In the genomic region with DNA sequence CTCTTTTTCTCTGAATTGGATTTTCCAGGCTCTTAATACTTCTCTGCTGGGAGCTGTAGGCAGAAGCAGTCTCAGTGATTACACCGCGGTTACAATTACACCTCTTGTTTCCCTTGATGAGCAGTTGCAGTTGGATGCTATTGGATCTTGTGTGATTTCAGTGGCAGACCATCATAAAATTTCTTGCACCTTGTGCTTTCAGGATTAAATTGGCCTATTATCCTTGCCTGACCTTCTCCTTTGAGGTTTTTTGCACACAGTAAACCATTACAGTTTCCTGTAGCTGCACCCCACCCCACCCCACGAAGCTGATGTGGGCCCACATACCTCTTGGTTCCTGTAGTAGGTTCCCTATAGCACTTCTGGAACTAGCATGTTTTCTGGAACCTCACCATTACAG, we compare ENCODE assay signal across 8 mouse cellular contexts. TPM values are rescaled to one million over a fixed set of nuclear protein-coding genes. Genes with fewer than 3 reads are reported as not detected.
DNase-seq lines count a peak whose midpoint lies in the region; ATAC-seq lines count a peak whose summit lies in the region.

No protein-coding gene starts in this region.

- no peaks in the 10 kb centered on the region for H3K9me3 ChIP-seq in liver, embryonic 12.5 days (replicated peaks)
- H3K9me3 ChIP-seq in neural tube, embryonic 15.5 days (replicated peaks), result no peaks in the 10 kb centered on the region

- no peak overlapping the region for H3K27ac ChIP-seq in liver, embryonic 12.5 days
- peak overlapping the region; percentile 72; the same call in 1 of the 2 replicates for H3K27ac ChIP-seq in neural tube, embryonic 15.5 days (replicated peaks)

- peak overlapping the region; percentile 85 for H3K4me2 ChIP-seq in liver, embryonic 12.5 days
- peak overlapping the region; percentile 97 for H3K4me2 ChIP-seq in neural tube, embryonic 15.5 days

- WGBS in liver, embryonic 12.5 days (ENCODE audit: insufficient replicate concordance), result 12% methylated on average over 3 of the region's 3 CpGs
- WGBS in neural tube, embryonic 15.5 days, result 4% methylated on average over 3 of the region's 3 CpGs

- H3K4me1 ChIP-seq in liver, embryonic 12.5 days, result peaks cover 11% of the 10 kb centered on the region
- H3K4me1 ChIP-seq in neural tube, embryonic 15.5 days, result peaks cover 7% of the 10 kb centered on the region; the same call in 1 of the 2 replicates

- peak overlapping the region; percentile 64; the same call in 1 of the 2 replicates for H3K4me3 ChIP-seq in liver, embryonic 12.5 days
- H3K4me3 ChIP-seq in neural tube, embryonic 15.5 days (replicated peaks), result peak overlapping the region; percentile 58

- H3K36me3 ChIP-seq in liver, embryonic 12.5 days, result no peaks in the 10 kb centered on the region
- H3K36me3 ChIP-seq in neural tube, embryonic 15.5 days, result no peaks in the 10 kb centered on the region

- H3K27me3 ChIP-seq in liver, embryonic 12.5 days (replicated peaks), result no peaks in the 10 kb centered on the region
- H3K27me3 ChIP-seq in neural tube, embryonic 15.5 days (replicated peaks), result no peaks in the 10 kb centered on the region

- no peak overlapping the region for H3K9ac ChIP-seq in liver, embryonic 12.5 days
- no peak overlapping the region for H3K9ac ChIP-seq in neural tube, embryonic 15.5 days (replicated peaks)

- ATAC-seq in hematopoietic stem cell, adult 5-6 weeks (replicated peaks in 1 of 2; ENCODE audit: insufficient read depth in 1 of 2, low FRiP score in 2 of 2, low TSS enrichment in 1 of 2, low read depth in 1 of 2, poor library complexity in 2 of 2, severe bottlenecking in 2 of 2), result peak; percentile 25 to 47; a peak in 2 of 4 replicates
- no peak for ATAC-seq in liver, embryonic 12.5 days
- 0 out of 2 replicates have a peak, but pooled peaks have one; percentile 5 for ATAC-seq in neural tube, embryonic 15.5 days (ENCODE audit: low FRiP score)

- DNase-seq in kidney, adult 18-20 months, result peak; percentile 28
- no peak for DNase-seq in kidney, postnatal 10 days
- DNase-seq in embryo, embryonic 11 days, result peak; percentile 20
- DNase-seq in adrenal gland, postnatal 4 days (ENCODE audit: low spot score in 2 of 2), result no peak
- DNase-seq in cerebellum, postnatal 14 days, result no peak

RNA-seq across cellular contexts. Expression of gene Wls, which starts 2.0 kb away (rescaled TPM):
- total RNA-seq in hematopoietic stem cell, adult 5-6 weeks (2017), result 54.5 and 58.1 TPM in 2 replicates
- 14.3 and 14.4 TPM in 2 replicates for polyA plus RNA-seq in liver, embryonic 12.5 days (2016; fragmentation: Nextera tagmentation; extraction: Ambion mirVana)
- polyA plus RNA-seq in neural tube, embryonic 15.5 days (2015; fragmentation: Nextera tagmentation; extraction: Ambion mirVana), result 62.8 and 79.7 TPM in 2 replicates
- 10 to 100 TPM; 68.6 to 76.4 TPM for total RNA-seq in adrenal gland, postnatal 4 days (2021)

Comparison
In these comparisons a context has a peak if more than half of its experiments do, and no peak if none do; other contexts are left out.
1. DNase-seq: peak in kidney, adult 18-20 months (single experiment) and embryo, embryonic 11 days (single experiment); none in kidney, postnatal 10 days (single experiment), adrenal gland, postnatal 4 days (0 of 2) and cerebellum, postnatal 14 days (0 of 2).